Comparison of ENCODE assay signal across 16 mouse cellular contexts in the genomic region with DNA sequence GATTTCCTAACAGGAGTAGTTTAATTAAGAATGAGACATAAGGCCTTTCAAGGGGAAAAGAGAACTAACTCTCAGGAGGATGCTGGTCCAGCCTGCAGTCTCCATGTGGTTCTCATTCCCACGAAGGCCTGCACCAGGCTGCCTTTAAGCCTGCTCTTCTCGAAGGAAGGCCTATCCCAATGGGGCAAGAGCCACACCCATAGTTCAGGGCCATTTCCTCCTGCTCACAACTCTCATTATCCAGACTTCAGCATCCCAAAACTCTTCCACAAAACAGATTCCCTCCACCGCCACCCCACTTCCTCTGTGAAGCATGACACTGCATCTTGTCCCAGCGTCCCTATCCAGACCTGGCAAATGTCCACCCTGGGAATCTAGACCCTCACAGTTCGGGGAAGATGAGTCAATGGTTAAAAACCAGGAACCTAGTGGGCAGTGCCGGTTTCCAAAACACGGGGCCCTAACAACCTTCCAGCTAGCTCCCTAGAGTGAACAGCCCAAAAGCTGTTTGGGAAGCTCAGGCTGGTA. TPM values are rescaled to one million over a fixed set of nuclear protein-coding genes. Genes with fewer than 3 reads are reported as not detected.
A peak's percentile ranks its signal among the peaks of the same experiment; 100 is the strongest.
DNase-seq lines count a peak whose midpoint lies in the region; ATAC-seq lines count a peak whose summit lies in the region.
"Had no signal": no experiment of that assay in that cellular context is flagged by ENCODE, and none has a peak within 500 bp of the region (broad histone marks: within the 10 kb centered on the region; RNA-seq: fewer than 3 reads in every experiment).

No protein-coding gene starts in this region.

- 0 out of 2 replicates have a peak overlapping the region, but pooled peaks have one; percentile 0 for H3K27ac ChIP-seq in hindbrain, embryonic 10.5 days
- no peak overlapping the region for H3K27ac ChIP-seq in hindbrain, embryonic 13.5 days
- H3K27ac ChIP-seq in embryonic facial prominence, embryonic 15.5 days (replicated peaks), result peak overlapping the region; percentile 74
- peak overlapping the region; percentile 87 for H3K27ac ChIP-seq in heart, embryonic 15.5 days
- H3K27ac ChIP-seq: embryonic facial prominence, embryonic 12.5 days; forebrain, embryonic 15.5 days; kidney, postnatal 0 days; liver, embryonic 14.5 days had no signal

- H3K4me2 ChIP-seq in hindbrain, embryonic 13.5 days, result no peak overlapping the region
- no peak overlapping the region for H3K4me2 ChIP-seq in embryonic facial prominence, embryonic 15.5 days (replicated peaks)
- H3K4me2 ChIP-seq in heart, embryonic 15.5 days, result no peak overlapping the region
- H3K4me2 ChIP-seq: embryonic facial prominence, embryonic 12.5 days; forebrain, embryonic 15.5 days had no signal

- no peak overlapping the region for H3K4me3 ChIP-seq in hindbrain, embryonic 10.5 days
- no peak overlapping the region for H3K4me3 ChIP-seq in hindbrain, embryonic 13.5 days
- H3K4me3 ChIP-seq in embryonic facial prominence, embryonic 15.5 days (replicated peaks), result no peak overlapping the region
- H3K4me3 ChIP-seq in heart, embryonic 15.5 days, result no peak overlapping the region
- H3K4me3 ChIP-seq: embryonic facial prominence, embryonic 12.5 days; forebrain, embryonic 15.5 days had no signal

- no peak for ATAC-seq in hindbrain, embryonic 13.5 days (ENCODE audit: low FRiP score)
- ATAC-seq in embryonic facial prominence, embryonic 15.5 days (ENCODE audit: insufficient number of reproducible peaks, low FRiP score, low TSS enrichment, low read depth), result no peak
- ATAC-seq in heart, embryonic 15.5 days (replicated peaks; ENCODE audit: insufficient number of reproducible peaks, insufficient read depth, low FRiP score, low read depth), result no peak
- ATAC-seq: forebrain, embryonic 15.5 days; inflammation-experienced regulatory T-cells, adult 6 months; midbrain, embryonic 16.5 days had no signal

- no peak overlapping the region for H3K9ac ChIP-seq in hindbrain, embryonic 13.5 days
- H3K9ac ChIP-seq in embryonic facial prominence, embryonic 15.5 days, result no peak overlapping the region
- no peak overlapping the region for H3K9ac ChIP-seq in heart, embryonic 15.5 days
- H3K9ac ChIP-seq: embryonic facial prominence, embryonic 12.5 days; forebrain, embryonic 15.5 days; liver, embryonic 14.5 days had no signal

- H3K9me3 ChIP-seq in hindbrain, embryonic 10.5 days, result no peaks in the 10 kb centered on the region
- H3K9me3 ChIP-seq in hindbrain, embryonic 13.5 days, result no peaks in the 10 kb centered on the region
- no peaks in the 10 kb centered on the region for H3K9me3 ChIP-seq in embryonic facial prominence, embryonic 15.5 days (replicated peaks)
- no peaks in the 10 kb centered on the region for H3K9me3 ChIP-seq in heart, embryonic 15.5 days (replicated peaks)
- H3K9me3 ChIP-seq: embryonic facial prominence, embryonic 12.5 days; forebrain, embryonic 15.5 days had no signal

- H3K27me3 ChIP-seq in hindbrain, embryonic 10.5 days (ENCODE audit: insufficient read depth, poor library complexity, severe bottlenecking), result no peaks in the 10 kb centered on the region
- H3K27me3 ChIP-seq in hindbrain, embryonic 13.5 days, result no peaks in the 10 kb centered on the region
- H3K27me3 ChIP-seq in embryonic facial prominence, embryonic 15.5 days, result no peaks in the 10 kb centered on the region
- no peaks in the 10 kb centered on the region for H3K27me3 ChIP-seq in heart, embryonic 15.5 days
- H3K27me3 ChIP-seq: embryonic facial prominence, embryonic 12.5 days; forebrain, embryonic 15.5 days had no signal

- WGBS in hindbrain, embryonic 10.5 days, result 80% methylated on average over 7 of the region's 7 CpGs
- 78% methylated on average over 7 of the region's 7 CpGs for WGBS in hindbrain, embryonic 13.5 days
- 50% methylated on average over 7 of the region's 7 CpGs for WGBS in embryonic facial prominence, embryonic 15.5 days
- WGBS in heart, embryonic 15.5 days, result 70% methylated on average over 7 of the region's 7 CpGs

- H3K4me1 ChIP-seq in hindbrain, embryonic 10.5 days (replicated peaks), result peaks cover 31% of the 10 kb centered on the region
- peaks cover 32% of the 10 kb centered on the region for H3K4me1 ChIP-seq in hindbrain, embryonic 13.5 days (replicated peaks)
- H3K4me1 ChIP-seq in embryonic facial prominence, embryonic 15.5 days, result peaks cover 27% of the 10 kb centered on the region
- H3K4me1 ChIP-seq in heart, embryonic 15.5 days (replicated peaks), result peaks cover 41% of the 10 kb centered on the region

- DNase-seq in hindbrain, embryonic 10.5 days (ENCODE audit: low spot score), result no peak
- DNase-seq in Muller cell, postnatal 12 days (ENCODE audit: inconsistent ontology term), result peak; percentile 44
- no peak for DNase-seq in testis, postnatal 14 days (ENCODE audit: low spot score)
- DNase-seq in retina, embryonic 14.5 days (ENCODE audit: low spot score), result no peak
- DNase-seq in adipocyte (ENCODE audit: low spot score), result no peak
- DNase-seq: lung, postnatal 4 days; thymus, postnatal 14 days had no signal

- no peaks in the 10 kb centered on the region for H3K36me3 ChIP-seq in hindbrain, embryonic 10.5 days
- no peaks in the 10 kb centered on the region for H3K36me3 ChIP-seq in hindbrain, embryonic 13.5 days
- H3K36me3 ChIP-seq in embryonic facial prominence, embryonic 15.5 days, result no peaks in the 10 kb centered on the region
- H3K36me3 ChIP-seq in heart, embryonic 15.5 days, result no peaks in the 10 kb centered on the region
- H3K36me3 ChIP-seq: embryonic facial prominence, embryonic 12.5 days; forebrain, embryonic 15.5 days had no signal

RNA-seq across cellular contexts. Expression of gene Tln2, which starts 15.3 kb away (rescaled TPM):
- polyA plus RNA-seq in hindbrain, embryonic 10.5 days (2016; fragmentation: Nextera tagmentation; extraction: Ambion mirVana), result 22.9 and 32.9 TPM in 2 replicates
- polyA plus RNA-seq in hindbrain, embryonic 13.5 days (2015; fragmentation: Nextera tagmentation; extraction: Ambion mirVana), result 29.5 and 33.8 TPM in 2 replicates
- polyA plus RNA-seq in embryonic facial prominence, embryonic 15.5 days (2015; fragmentation: Nextera tagmentation; extraction: Ambion mirVana), result 33.9 and 37.2 TPM in 2 replicates
- 58.4 and 65.7 TPM in 2 replicates for polyA plus RNA-seq in heart, embryonic 15.5 days (2015; fragmentation: Nextera tagmentation; extraction: Ambion mirVana)
